Mouse (Mus musculus) cerebellum, adult 2 months (tissue): ENCODE results near the gene Them4.

ENCODE experiments used
- CTCF ChIP-seq: fragments of 200-500 bp; IDR thresholded peaks from 2 replicates; pipeline ENCODE4 v1.5.1; 2011; ENCODE audit warnings: low read depth, mild to moderate bottlenecking, control low read depth, low read length, moderate library complexity, borderline replicate concordance; ENCODE audit not compliant: insufficient read depth
- POLR2A ChIP-seq: fragments of 200-500 bp; IDR thresholded peaks from 2 replicates; pipeline ENCODE4 v1.6.1; 2011; ENCODE audit warnings: low read length, control low read depth, borderline replicate concordance; ENCODE audit not compliant: insufficient read depth

DNA sequence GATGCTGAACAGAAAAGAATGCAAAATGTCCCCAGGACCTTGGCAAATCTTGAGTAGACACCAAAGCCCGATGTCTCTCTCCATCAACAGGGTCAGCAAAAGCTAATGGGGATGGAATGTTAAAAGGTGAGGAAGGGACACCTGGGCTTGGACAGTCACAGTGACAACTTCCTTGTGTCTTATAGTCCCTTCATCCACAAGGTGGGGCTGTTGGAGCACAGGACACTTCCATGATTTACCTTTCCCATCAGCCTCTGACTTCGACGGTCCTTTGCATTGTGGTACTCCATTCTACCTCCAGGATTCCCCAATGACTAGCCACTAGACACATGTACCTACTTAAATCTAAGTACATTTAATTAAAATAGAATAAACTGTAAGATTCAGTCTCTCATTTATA is 18.8 kb downstream of the Them4 start:
- TF ChIP-seq CTCF (peak; percentile 29; the same call in 1 of the 2 replicates), POLR2A (no peak)
